Mouse (Mus musculus) small intestine, adult 2 months (tissue): ENCODE data around the gene Gatad1. TPM values are rescaled to one million over a fixed set of nuclear protein-coding genes. Genes with fewer than 3 reads are reported as not detected.

ENCODE experiments used
- H3K27ac ChIP-seq: fragments of 200-500 bp; 2 replicates; pipeline ENCODE4 v1.5.1; 2012; ENCODE audit warnings: low read depth, low read length, control low read depth, inconsistent platforms; ENCODE audit not compliant: insufficient read depth
- H3K27me3 ChIP-seq: fragments of 200-500 bp; 2 replicates; pipeline ENCODE4 v1.6.1; 2012; ENCODE audit warnings: mild to moderate bottlenecking, moderate library complexity, low read length, inconsistent platforms; ENCODE audit not compliant: control insufficient read depth, insufficient read depth
- H3K36me3 ChIP-seq: fragments of 200-500 bp; 2 replicates; pipeline ENCODE4 v1.6.1; 2012; ENCODE audit warnings: mild to moderate bottlenecking, low read length, control low read depth, inconsistent platforms; ENCODE audit not compliant: control insufficient read depth, insufficient read depth
- H3K4me1 ChIP-seq: fragments of 200-500 bp; 2 replicates; pipeline ENCODE4 v1.6.1; 2012; ENCODE audit warnings: low read length, inconsistent platforms, mixed read lengths; ENCODE audit not compliant: control insufficient read depth, insufficient read depth, insufficient read length
- H3K4me3 ChIP-seq: fragments of 200-500 bp; 2 replicates; pipeline ENCODE4 v1.5.1; 2012; ENCODE audit warnings: low read depth, mild to moderate bottlenecking, control low read depth, inconsistent platforms, low read length, moderate library complexity
- CTCF ChIP-seq: fragments of 200-500 bp; IDR thresholded peaks from 2 replicates; pipeline ENCODE4 v1.5.1; 2012; ENCODE audit warnings: low read depth, mild to moderate bottlenecking, control low read depth, inconsistent platforms, low read length, moderate library complexity, mixed read lengths; ENCODE audit not compliant: insufficient replicate concordance, insufficient read length; ENCODE audit errors: extremely low read depth
- POLR2A ChIP-seq: fragments of 200-500 bp; IDR thresholded peaks from 2 replicates; pipeline ENCODE4 v1.6.1; 2012; ENCODE audit warnings: low read depth, mild to moderate bottlenecking, control low read depth, inconsistent platforms, low read length, moderate library complexity
- WGBS: fragments of 180-500 bp; shearing (Covaris S2); methylation state at CpG from one replicate; pipeline ENCODE4 v1.1.7; 2018; 5-methylcytosine and 5-hydroxymethylcytosine counted together
- polyA plus RNA-seq: library from polyadenylated mRNA; depleted of rRNA; stranded (reverse); fragments of >200 nt; gene quantifications from 2 replicates; pipeline ENCODE4 v1.2.3, GENCODE M21; 2012; rRNA removed

The Gatad1 gene
- polyA plus RNA-seq, 1 experiment = 24.3 TPM

- no peak overlapping the region for H3K27ac ChIP-seq
- H3K27me3 ChIP-seq = no peaks in the 10 kb centered on the region
- TF ChIP-seq POLR2A (no peak), CTCF (no peak)
- H3K36me3 ChIP-seq = peaks cover 34% of the 10 kb centered on the region
- no peak overlapping the region for H3K4me3 ChIP-seq
- H3K4me1 ChIP-seq = no peaks in the 10 kb centered on the region
- WGBS = 98% methylated on average over 7 of the region's 7 CpGs
Measured at GRCm38 (mm10) chr5:3609241-3609640, 47.7 kb downstream of the Gatad1 start.

- no peaks in the 10 kb centered on the region for H3K4me1 ChIP-seq
- H3K36me3 ChIP-seq = peaks cover 30% of the 10 kb centered on the region
- no peak for TF ChIP-seq CTCF
- TF ChIP-seq POLR2A = no peak
- WGBS = 95% methylated on average over 9 of the region's 9 CpGs
- no peak overlapping the region for H3K4me3 ChIP-seq
- H3K27me3 ChIP-seq = no peaks in the 10 kb centered on the region
- H3K27ac ChIP-seq = no peak overlapping the region
Measured at GRCm38 (mm10) chr5:3607114-3607513, 49.9 kb downstream of the Gatad1 start.

- WGBS = 92% methylated on average over 3 of the region's 3 CpGs
- H3K27me3 ChIP-seq = no peaks in the 10 kb centered on the region
- H3K4me3 ChIP-seq = no peak overlapping the region
- no peak overlapping the region for H3K27ac ChIP-seq
- TF ChIP-seq CTCF = no peak
- TF ChIP-seq POLR2A = no peak
- H3K4me1 ChIP-seq = no peaks in the 10 kb centered on the region
- peaks cover 11% of the 10 kb centered on the region for H3K36me3 ChIP-seq
Measured at GRCm38 (mm10) chr5:3600790-3601189, 56.2 kb downstream of the Gatad1 start.

- no peaks in the 10 kb centered on the region for H3K27me3 ChIP-seq
- H3K4me3 ChIP-seq = no peak overlapping the region
- 89% methylated on average over 1 of the region's 1 CpGs for whole genome bisulfite sequencing
- H3K4me1 ChIP-seq = no peaks in the 10 kb centered on the region
- TF ChIP-seq CTCF = no peak
- no peak for TF ChIP-seq POLR2A
- H3K36me3 ChIP-seq = peaks cover 6% of the 10 kb centered on the region
- H3K27ac ChIP-seq = no peak overlapping the region
Measured at GRCm38 (mm10) chr5:3600298-3600697, 56.7 kb downstream of the Gatad1 start.

GRCm38 (mm10) chr5:3598766-3599165, 58.2 kb downstream of the Gatad1 start:
- Histone ChIP-seq H3K27ac (no peak overlapping the region), H3K27me3 (no peaks in the 10 kb centered on the region), H3K4me1 (no peaks in the 10 kb centered on the region), H3K4me3 (no peak overlapping the region), H3K36me3 (0 out of 2 replicates have a peak, but pooled peaks cover 3% of the 10 kb centered on the region)
- WGBS = 87% methylated on average over 5 of the region's 5 CpGs
- TF ChIP-seq POLR2A = no peak
- no peak for TF ChIP-seq CTCF

GRCm38 (mm10) chr5:3597171-3597570, 59.8 kb downstream of the Gatad1 start:
- Histone ChIP-seq H3K27ac (no peak overlapping the region), H3K4me3 (no peak overlapping the region), H3K4me1 (no peaks in the 10 kb centered on the region), H3K27me3 (no peaks in the 10 kb centered on the region), H3K36me3 (0 out of 2 replicates have a peak, but pooled peaks cover 5% of the 10 kb centered on the region)
- TF ChIP-seq CTCF = no peak

- under 1% methylated on average over 31 of the region's 31 CpGs for WGBS
- peak within 1 kb of the TSS; percentile 71 for H3K4me3 ChIP-seq
- TF ChIP-seq POLR2A (no peak), CTCF (peak; percentile 35)
Measured at GRCm38 (mm10) chr5:3596399-3596766, 60.6 kb downstream of the Gatad1 start, which contains the start of gene Rbm48. Gene Rbm48 (minus strand): TSS chr5:3596585.

GRCm38 (mm10) chr5:3595693-3596398, 61.1 kb downstream of the Gatad1 start, which contains the start of gene Pex1:
Gene Pex1 (plus strand): TSS chr5:3596066.
- peaks cover 10% of the 10 kb centered on the region; the same call in 1 of the 2 replicates for H3K36me3 ChIP-seq
- H3K4me3 ChIP-seq = peak within 1 kb of the TSS; percentile 71
- H3K27ac ChIP-seq = peak within 1 kb of the TSS; percentile 46
- 0 out of 2 replicates have a peak, but pooled peaks have one; percentile 11 for TF ChIP-seq CTCF
- peak; percentile 6; the same call in 1 of the 2 replicates for TF ChIP-seq POLR2A
- no peaks in the 10 kb centered on the region for H3K4me1 ChIP-seq
- under 1% methylated on average over 50 of the region's 50 CpGs for WGBS
- H3K27me3 ChIP-seq = no peaks in the 10 kb centered on the region

More at GRCm38 (mm10) chr5:3596399-3596766, 60.6 kb downstream of the Gatad1 start, which contains the start of gene Rbm48:
- 0 out of 2 replicates have a peak, but pooled peaks cover 5% of the 10 kb centered on the region for H3K36me3 ChIP-seq
- H3K4me1 ChIP-seq = no peaks in the 10 kb centered on the region
- no peaks in the 10 kb centered on the region for H3K27me3 ChIP-seq
- peak within 1 kb of the TSS; percentile 46 for H3K27ac ChIP-seq

Other genes starting within 250 kb of the Gatad1 start
- 0.72 and 1.7 TPM in 2 replicates for gene Fam133b, start 113.4 kb downstream of the Gatad1 start, polyA plus RNA-seq
- gene 1700109H08Rik, start 85.6 kb downstream of the Gatad1 start, polyA plus RNA-seq = 0.29 and 0.90 TPM in 2 replicates
- 1.9 and 3.7 TPM in 2 replicates for gene Pex1, start 61.1 kb downstream of the Gatad1 start, polyA plus RNA-seq
- 1.3 and 2.3 TPM in 2 replicates for gene Rbm48, start 60.6 kb downstream of the Gatad1 start, polyA plus RNA-seq
- not detected in 2 replicates for gene Tmbim7, start 6.0 kb downstream of the Gatad1 start, polyA plus RNA-seq
- 3.5 and 6.3 TPM in 2 replicates for gene Ankib1, start 145.7 kb upstream of the Gatad1 start, polyA plus RNA-seq
- 1.1 and 2.1 TPM in 2 replicates for gene Krit1, start 146.0 kb upstream of the Gatad1 start, polyA plus RNA-seq
- 0.05 TPM in 1 of 2 replicates, not detected in the other for gene Lrrd1, start 188.0 kb upstream of the Gatad1 start, polyA plus RNA-seq
- gene Mterf1a, start 236.7 kb upstream of the Gatad1 start, polyA plus RNA-seq = 0.15 and 0.34 TPM in 2 replicates